Mouse (Mus musculus) layer of hippocampus, adult 11-12 months (tissue): Measurements from ENCODE around the gene Naa40.

Experiments used
- DNase-seq: peaks from one replicate; pipeline ENCODE4 v3.0.0; 2022; ENCODE audit warnings: low spot score

The Naa40 gene

DNA sequence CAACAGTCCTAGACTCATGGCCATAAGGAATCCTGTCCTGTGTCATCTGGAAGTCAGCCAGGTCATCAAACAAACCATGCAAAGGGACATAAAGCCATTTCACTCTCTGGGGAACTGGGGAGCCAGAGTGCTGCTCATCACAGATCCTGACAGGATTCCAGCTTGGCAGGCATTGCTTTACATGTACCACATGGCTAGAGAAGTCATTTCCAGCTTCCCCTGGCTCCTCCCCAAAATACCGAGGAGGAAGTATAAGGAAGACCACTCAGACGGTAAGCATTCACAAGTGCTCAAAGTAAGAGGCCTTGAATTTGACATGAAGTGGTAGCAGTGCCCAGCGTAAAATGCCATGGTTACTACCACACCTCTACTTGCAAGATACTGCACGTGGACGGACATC is 26.5 kb downstream of the Naa40 start:
- no peak for DNase-seq

DNA sequence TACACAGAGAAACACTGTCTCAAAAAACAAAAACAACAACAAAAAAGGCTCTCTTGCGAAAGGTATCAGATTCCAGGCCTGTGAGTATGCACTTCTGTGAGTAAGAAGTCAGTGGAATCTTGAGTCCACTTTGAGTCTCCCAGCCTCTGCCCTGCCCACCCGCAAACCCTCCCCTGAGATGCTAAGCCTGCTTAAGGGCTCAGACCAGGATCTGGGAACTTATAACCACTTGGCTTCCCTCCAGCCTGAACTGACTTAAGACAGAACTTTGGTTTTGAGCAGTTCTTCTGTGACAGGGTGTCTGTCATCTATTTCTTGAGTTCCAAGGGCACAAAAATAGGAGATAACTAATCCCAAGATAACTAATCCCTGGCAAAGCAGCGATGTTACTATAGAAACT is 28.0 kb downstream of the Naa40 start:
- no peak for DNase-seq

DNA sequence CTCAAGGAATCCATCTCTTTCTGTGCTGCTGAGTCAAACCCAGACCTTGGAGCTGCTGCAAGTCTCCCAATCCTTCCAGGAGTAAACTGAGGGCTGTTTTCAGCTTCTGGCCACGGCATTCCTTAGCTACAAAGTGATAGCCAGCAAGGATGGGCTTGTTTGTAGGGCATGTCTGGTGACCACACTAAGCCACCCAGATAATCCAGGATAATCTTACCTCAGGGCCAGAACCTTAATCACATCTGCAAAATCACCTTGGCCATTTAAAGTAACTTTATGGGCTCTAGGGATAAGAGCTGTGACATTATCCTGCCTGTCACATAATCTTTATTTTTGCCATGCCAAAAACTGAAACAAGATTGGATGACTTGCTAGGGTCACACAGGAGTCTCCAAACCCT is 28.8 kb downstream of the Naa40 start:
- DNase-seq, result no peak

- DNase-seq, result no peak
Observed at GRCm38 (mm10) chr19:7209907-7210646, 30.9 kb downstream of the Naa40 start.

DNA sequence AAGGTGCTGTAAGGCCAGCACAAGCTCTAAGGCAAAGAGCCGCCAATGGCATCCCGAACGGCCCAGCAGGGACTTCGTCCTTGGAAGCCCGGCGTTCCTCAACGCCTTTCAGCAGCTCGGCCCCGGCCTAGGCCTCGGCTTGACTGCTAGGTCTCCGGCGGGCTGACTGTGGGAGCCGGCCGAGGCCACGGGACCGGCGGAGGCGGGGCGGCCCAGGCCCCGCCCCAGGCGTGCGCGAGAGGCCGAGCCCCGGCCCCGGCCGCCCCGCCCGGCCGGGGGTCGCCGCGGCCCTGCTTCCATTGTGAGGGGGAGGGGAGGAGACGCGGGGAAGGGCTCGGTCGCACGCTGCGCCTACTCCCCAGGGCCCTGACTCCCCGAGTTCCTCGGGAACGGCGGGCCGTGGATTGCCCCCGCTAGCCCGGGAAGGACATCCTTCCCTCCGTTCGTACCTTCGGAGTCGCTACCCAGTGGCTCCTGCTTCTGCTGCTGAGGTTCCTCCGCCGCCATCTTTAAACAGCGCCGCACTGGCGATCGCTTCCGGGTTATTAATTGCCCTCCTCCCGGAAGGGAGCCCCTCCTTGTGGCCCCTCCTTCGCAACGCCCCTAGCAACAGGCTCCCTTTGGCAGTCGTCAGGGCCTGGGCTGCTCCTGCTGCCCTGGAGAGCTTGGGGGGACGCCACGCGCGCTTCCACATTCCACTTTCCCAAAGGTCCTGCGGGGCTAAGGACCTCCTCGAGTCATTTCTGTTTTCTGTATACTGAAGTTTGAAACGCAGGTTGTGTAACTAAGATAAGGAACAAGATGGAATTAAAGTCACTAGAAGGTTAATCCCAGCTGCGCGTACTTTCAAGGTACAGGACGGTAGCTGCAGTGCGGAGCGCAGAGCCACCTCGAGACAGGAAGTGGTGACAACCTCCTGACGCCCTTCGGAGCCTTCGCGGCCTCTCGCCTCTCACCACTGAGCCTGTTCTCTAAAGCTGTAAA is 34.9 kb downstream of the Naa40 start, which contains the start of gene Otub1:
Otub1 (minus strand) TSS at position 564 of the 984 bp plus-strand sequence.
- DNase-seq, result peak; percentile 92

DNA sequence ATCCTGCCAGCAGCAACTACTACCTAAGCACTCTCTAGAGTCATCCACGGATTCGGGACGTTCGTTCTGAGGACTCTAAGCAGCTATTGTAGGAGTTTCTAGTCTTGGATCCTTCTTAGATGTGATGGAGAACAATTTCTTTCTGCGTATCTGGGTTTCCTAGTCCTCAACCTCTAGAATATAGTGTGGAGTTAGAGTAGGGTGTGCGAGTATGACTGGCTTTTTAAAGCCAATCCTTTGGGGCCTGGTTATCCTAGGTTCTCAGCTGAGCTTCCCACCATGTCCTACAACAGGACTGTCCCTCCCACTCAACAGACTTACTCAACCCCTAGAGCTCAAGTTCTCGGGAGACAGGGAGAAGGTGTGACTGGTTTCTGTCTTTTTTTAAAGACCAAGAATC is 35.7 kb downstream of the Naa40 start:
- no peak for DNase-seq

GRCm38 (mm10) chr19:7204898-7205297 is 36.1 kb downstream of the Naa40 start:
- no peak for DNase-seq

- no peak for DNase-seq
Observed at GRCm38 (mm10) chr19:7200427-7200826, 40.6 kb downstream of the Naa40 start.

GRCm38 (mm10) chr19:7199089-7199488 is 41.9 kb downstream of the Naa40 start:
- no peak for DNase-seq

GRCm38 (mm10) chr19:7197445-7197844 is 43.5 kb downstream of the Naa40 start:
- DNase-seq, result no peak

- DNase-seq, result no peak
Observed at GRCm38 (mm10) chr19:7196741-7197270, 44.2 kb downstream of the Naa40 start.

DNA sequence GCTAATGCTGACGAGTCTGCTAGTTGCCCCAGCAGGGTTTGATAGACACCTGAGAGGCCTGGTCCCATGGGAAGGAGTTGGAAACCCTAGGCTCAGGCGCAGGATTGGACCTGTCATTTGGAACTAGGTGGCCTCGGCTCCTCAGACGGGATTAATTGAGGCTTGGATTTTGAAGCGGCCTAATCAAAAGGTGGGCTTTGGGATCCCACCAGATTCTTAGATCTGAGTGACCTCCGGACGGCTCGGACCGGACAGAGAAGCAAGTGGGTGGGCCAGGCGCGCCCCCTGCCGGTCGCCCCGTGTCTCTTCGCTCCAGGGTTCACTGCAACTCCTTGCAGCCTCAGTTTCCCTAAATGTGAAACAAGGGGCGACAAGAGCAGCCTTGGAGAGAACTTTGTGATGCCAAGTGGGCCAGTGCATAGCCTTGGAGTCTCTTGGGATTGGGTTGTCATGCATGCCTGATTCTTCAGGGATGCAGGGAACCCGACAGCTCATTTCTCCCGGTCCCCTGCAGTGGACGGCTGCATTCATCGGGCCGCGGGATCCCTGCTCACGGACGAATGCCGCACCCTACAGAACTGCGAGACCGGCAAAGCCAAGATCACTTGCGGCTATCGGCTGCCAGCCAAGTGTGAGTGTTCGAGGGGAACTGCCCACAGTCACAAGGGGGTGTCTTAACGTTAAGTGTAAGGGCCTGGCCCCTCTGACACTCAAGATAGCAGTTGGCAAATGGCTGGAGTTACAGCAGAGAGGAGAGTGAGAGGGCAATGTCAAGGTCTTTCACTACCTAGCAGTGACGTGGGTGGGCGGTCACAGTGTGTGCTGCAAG is 44.9 kb downstream of the Naa40 start:
- DNase-seq, result peak; percentile 66

GRCm38 (mm10) chr19:7192561-7192967 is 48.4 kb downstream of the Naa40 start:
- DNase-seq, result no peak

- no peak for DNase-seq
Observed at GRCm38 (mm10) chr19:7191639-7192038, 49.3 kb downstream of the Naa40 start.

GRCm38 (mm10) chr19:7190986-7191385 is 50.0 kb downstream of the Naa40 start:
- DNase-seq, result no peak

GRCm38 (mm10) chr19:7189026-7189425 is 52.0 kb downstream of the Naa40 start:
- no peak for DNase-seq

DNA sequence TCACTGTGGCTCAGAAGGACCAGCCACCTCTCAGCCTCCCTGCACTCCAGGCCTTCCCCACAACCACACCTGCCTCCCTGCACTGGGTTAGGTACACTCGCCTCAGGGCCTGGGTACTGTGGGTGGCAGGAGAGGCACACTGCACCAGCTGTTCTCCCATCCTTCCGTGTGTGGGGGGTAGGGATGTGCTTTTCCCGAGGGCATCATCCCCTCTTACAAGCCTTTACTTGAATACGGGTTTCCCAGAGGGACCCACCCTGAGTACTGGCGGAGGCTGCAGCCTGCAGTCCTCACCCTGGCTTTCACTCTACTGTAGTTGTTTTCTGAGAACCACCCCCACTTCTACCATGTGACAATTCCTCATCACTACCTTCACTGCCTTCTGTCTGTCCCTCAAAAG is 53.8 kb downstream of the Naa40 start:
- DNase-seq, result no peak

GRCm38 (mm10) chr19:7185715-7186291 is 55.2 kb downstream of the Naa40 start:
- DNase-seq, result no peak

GRCm38 (mm10) chr19:7185059-7185458 is 55.9 kb downstream of the Naa40 start:
- DNase-seq, result no peak

- no peak for DNase-seq
Observed at GRCm38 (mm10) chr19:7183419-7183818, 57.6 kb downstream of the Naa40 start.

- peak; percentile 58 for DNase-seq
Observed at GRCm38 (mm10) chr19:7182273-7182949, 58.6 kb downstream of the Naa40 start.
